In genomic region chr1:72970461-72970860, GRCm38 (mm10) we compare ENCODE assay signal across 24 mouse cellular contexts. TPM values are rescaled to one million over a fixed set of nuclear protein-coding genes. Genes with fewer than 3 reads are reported as not detected.
DNase-seq lines count a peak whose midpoint lies in the region; ATAC-seq lines count a peak whose summit lies in the region.
"Had no signal": no experiment of that assay in that cellular context is flagged by ENCODE, and none has a peak within 500 bp of the region (broad histone marks: within the 10 kb centered on the region; RNA-seq: fewer than 3 reads in every experiment).

No protein-coding gene starts in this region.

- intact Hi-C loops in heart, postnatal 10 days (cut with DNase I): no loop called here

- H3K9me3 ChIP-seq in heart, embryonic 10.5 days: no peaks in the 10 kb centered on the region
- no peaks in the 10 kb centered on the region for H3K9me3 ChIP-seq in heart, embryonic 11.5 days (replicated peaks; ENCODE audit: control insufficient read depth, low read length)
- H3K9me3 ChIP-seq: forebrain, embryonic 12.5 days; G1E; hindbrain, embryonic 10.5 days; limb, embryonic 12.5 days; liver, embryonic 15.5 days; stomach, embryonic 15.5 days had no signal

- H3K4me2 ChIP-seq in heart, embryonic 11.5 days: no peak overlapping the region
- H3K4me2 ChIP-seq: forebrain, embryonic 12.5 days; limb, embryonic 12.5 days; liver, embryonic 15.5 days; stomach, embryonic 15.5 days had no signal

- ATAC-seq in heart, embryonic 11.5 days (replicated peaks; ENCODE audit: insufficient number of reproducible peaks, low FRiP score, low TSS enrichment): no peak
- ATAC-seq in monocyte, adult 5-6 weeks (replicated peaks; ENCODE audit: insufficient number of reproducible peaks, low FRiP score, low TSS enrichment, poor library complexity, severe bottlenecking): no peak
- ATAC-seq: CD4-positive, CD25-positive, alpha-beta regulatory T cell, adult 4 months had no signal

- 85% methylated on average over 9 of the region's 9 CpGs for WGBS in heart, embryonic 10.5 days
- WGBS in heart, embryonic 11.5 days (ENCODE audit: insufficient replicate concordance): 75% methylated on average over 9 of the region's 9 CpGs

- H3K36me3 ChIP-seq in heart, embryonic 10.5 days: no peaks in the 10 kb centered on the region
- no peaks in the 10 kb centered on the region for H3K36me3 ChIP-seq in heart, embryonic 11.5 days (ENCODE audit: control insufficient read depth, insufficient read depth, low read length)
- H3K36me3 ChIP-seq: forebrain, embryonic 12.5 days; G1E; hindbrain, embryonic 10.5 days; limb, embryonic 12.5 days; liver, embryonic 15.5 days; stomach, embryonic 15.5 days had no signal

- H3K4me3 ChIP-seq in heart, embryonic 10.5 days: no peak overlapping the region
- no peak overlapping the region for H3K4me3 ChIP-seq in heart, embryonic 11.5 days (ENCODE audit: low read depth, low read length)
- H3K4me3 ChIP-seq: forebrain, embryonic 12.5 days; hindbrain, embryonic 10.5 days; limb, embryonic 12.5 days; liver, embryonic 15.5 days; stomach, embryonic 15.5 days had no signal

- no peak overlapping the region for H3K9ac ChIP-seq in heart, embryonic 11.5 days (ENCODE audit: low read depth, low read length)
- H3K9ac ChIP-seq: forebrain, embryonic 12.5 days; limb, embryonic 12.5 days; liver, embryonic 15.5 days; stomach, embryonic 15.5 days had no signal

- DNase-seq in adrenal gland, adult (ENCODE audit: inconsistent age in 2 of 2, low spot score in 1 of 2): peak; percentile 31 to 71
- no peak for DNase-seq in adrenal gland, adult 8-10 months
- DNase-seq in heart, embryonic 10.5 days (ENCODE audit: low spot score): no peak
- peak; percentile 7 for DNase-seq in Muller cell, postnatal 12 days (ENCODE audit: inconsistent ontology term)
- peak; percentile 29 to 35 for DNase-seq in heart, postnatal 10 days
- DNase-seq in yolk sac, embryonic 10.5 days (ENCODE audit: low spot score): no peak
- DNase-seq: cerebellum, adult 9-11 months; embryo, embryonic 11 days; kidney, adult 8-10 months; lung, postnatal 36 days; right cerebral cortex, adult 18-20 months had no signal

- H3K27ac ChIP-seq in heart, embryonic 10.5 days: peak overlapping the region; percentile 64
- H3K27ac ChIP-seq in heart, embryonic 11.5 days (ENCODE audit: low read depth, low read length): no peak overlapping the region
- H3K27ac ChIP-seq: forebrain, embryonic 12.5 days; hindbrain, embryonic 10.5 days; limb, embryonic 12.5 days; liver, embryonic 15.5 days; stomach, embryonic 15.5 days had no signal

- no peaks in the 10 kb centered on the region for H3K27me3 ChIP-seq in heart, embryonic 10.5 days (ENCODE audit: insufficient read depth, poor library complexity, severe bottlenecking)
- no peaks in the 10 kb centered on the region for H3K27me3 ChIP-seq in heart, embryonic 11.5 days (ENCODE audit: control insufficient read depth, insufficient read depth, low read length)
- H3K27me3 ChIP-seq: forebrain, embryonic 12.5 days; limb, embryonic 12.5 days; stomach, embryonic 15.5 days had no signal

- peaks cover 42% of the 10 kb centered on the region for H3K4me1 ChIP-seq in heart, embryonic 10.5 days
- H3K4me1 ChIP-seq in heart, embryonic 11.5 days (ENCODE audit: control insufficient read depth, insufficient read depth, low read length): peaks cover 17% of the 10 kb centered on the region
- H3K4me1 ChIP-seq: liver, embryonic 15.5 days had no signal

RNA-seq across cellular contexts. Expression of gene Tnp1, which starts 45.2 kb away (rescaled TPM):
- not detected for total RNA-seq in adrenal gland, adult 8-10 months (2022)
- polyA plus RNA-seq in heart, embryonic 10.5 days (2016; fragmentation: Nextera tagmentation; extraction: Ambion mirVana): not detected in 2 replicates
- not detected in 2 replicates for polyA plus RNA-seq in heart, embryonic 11.5 days (2014; fragmentation: Nextera tagmentation; extraction: Ambion mirVana)
- not detected for total RNA-seq in heart, postnatal 10 days (2021)
- 2.3 TPM in 1 of 3 replicates, not detected in the others for total RNA-seq in monocyte, adult 5-6 weeks (2017)
- total RNA-seq: G1E; heart, adult 18-20 months; midbrain, postnatal 0 days had no signal
- polyA plus RNA-seq: CD4-positive, CD25-positive, alpha-beta regulatory T cell, adult 4 months; forebrain, embryonic 12.5 days; G1E; hindbrain, embryonic 10.5 days; large intestine, adult 2 months; limb, embryonic 12.5 days; liver, embryonic 15.5 days; midbrain, postnatal 0 days; neural tube, embryonic 11.5 days; stomach, embryonic 15.5 days had no signal

Comparison
In these comparisons a context has a peak if more than half of its experiments do, and no peak if none do; other contexts are left out.
1. DNase-seq: peak in adrenal gland, adult (2 of 2), Muller cell, postnatal 12 days (single experiment) and heart, postnatal 10 days (2 of 2); none in adrenal gland, adult 8-10 months (single experiment), heart, embryonic 10.5 days (single experiment) and yolk sac, embryonic 10.5 days (single experiment).